Mouse (Mus musculus) ES-E14 (cell line): ENCODE measurements around the gene Ppp3r1.

Experiments used
- HCFC1 ChIP-seq: IDR thresholded peaks from 2 replicates; pipeline ENCODE4 v1.6.1; 2012; ENCODE audit warnings: low read length, inconsistent platforms, borderline replicate concordance; ENCODE audit not compliant: insufficient read depth
- ZC3H11A ChIP-seq: IDR thresholded peaks from 2 replicates; pipeline ENCODE4 v1.6.1; 2012; ENCODE audit warnings: low read depth, mild to moderate bottlenecking, inconsistent platforms, low read length, borderline replicate concordance
- ZNF384 ChIP-seq: IDR thresholded peaks from 2 replicates; pipeline ENCODE4 v1.6.1; 2012; ENCODE audit warnings: low read depth, low read length, inconsistent platforms

DNA sequence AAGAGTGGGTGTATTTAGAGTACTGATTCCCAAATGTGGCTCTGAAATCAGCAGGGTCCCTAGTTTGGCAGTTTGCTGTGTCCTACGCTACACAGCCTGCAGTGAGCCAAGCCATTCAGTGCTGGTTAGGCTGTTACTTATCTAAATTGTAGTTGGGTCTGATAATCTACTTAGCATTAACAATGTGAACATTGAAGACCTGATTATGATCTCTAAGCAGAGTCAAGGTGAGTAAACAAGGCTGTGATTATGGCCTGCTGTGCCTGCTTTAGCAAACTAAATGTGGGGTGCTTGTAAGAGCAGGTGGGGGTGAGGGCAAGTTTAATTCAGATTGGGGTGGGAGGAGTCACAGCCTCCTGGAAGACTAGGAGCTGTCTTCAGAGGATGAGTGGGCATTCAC is 4.9 kb downstream of the Ppp3r1 start:
- TF ChIP-seq HCFC1 (no peak), ZC3H11A (no peak), ZNF384 (no peak)
